1 mouse cellular context compared by ENCODE assay signal in genomic region chr14:57423432-57424211, GRCm38 (mm10).
TF ChIP-seq lines count a peak whose summit lies in the region.

Ift88 (plus strand) TSS chr14:57424062.

TF ChIP-seq in CH12.LX, 34 proteins besides CTCF, POLR2A, EP300 and RAD21 (continued from another document):
- TF ChIP-seq POLR2AphosphoS2 (IDR thresholded peaks at IDR 0.05; ENCODE audit: low read depth, low read length): peak; percentile 89
- TF ChIP-seq ZKSCAN1 (IDR thresholded peaks at IDR 0.05; ENCODE audit: borderline replicate concordance, low read depth, low read length): no peak
- TF ChIP-seq UBTF (IDR thresholded peaks at IDR 0.05; ENCODE audit: low read depth, low read length): no peak
- TF ChIP-seq ETS1 (conservative IDR thresholded peaks at IDR 0.05; ENCODE audit: low read depth, low read length): no peak
- no peak for TF ChIP-seq PAX5 (IDR thresholded peaks at IDR 0.05; ENCODE audit: low read length)
- no peak for TF ChIP-seq CHD1 (IDR thresholded peaks at IDR 0.05; ENCODE audit: low read depth, low read length)
- TF ChIP-seq SMC3 (IDR thresholded peaks at IDR 0.05; ENCODE audit: low read depth, low read length): no peak
- peak; percentile 44; the same call in 1 of the 2 replicates for TF ChIP-seq IRF4 (IDR thresholded peaks at IDR 0.05; ENCODE audit: low read depth, low read length)
- no peak for TF ChIP-seq JUND (conservative IDR thresholded peaks at IDR 0.05; ENCODE audit: low read depth, low read length)
- TF ChIP-seq NRF1 (IDR thresholded peaks at IDR 0.05; ENCODE audit: low read depth, low read length): peak; percentile 53
- TF ChIP-seq ELF1 (IDR thresholded peaks at IDR 0.05; ENCODE audit: low read depth, low read length): peak; percentile 92
- TF ChIP-seq ZNF384 (IDR thresholded peaks at IDR 0.05; ENCODE audit: low read depth, low read length): no peak
- peak; percentile 76 for TF ChIP-seq BHLHE40 (IDR thresholded peaks at IDR 0.05; ENCODE audit: low read depth, low read length)
- no peak for TF ChIP-seq ZC3H11A (IDR thresholded peaks at IDR 0.05; ENCODE audit: low read depth, low read length)
- TF ChIP-seq SIN3A (IDR thresholded peaks at IDR 0.05; ENCODE audit: low read length): peak; percentile 99
- peak; percentile 77; the same call in 1 of the 2 replicates for TF ChIP-seq MYC (IDR thresholded peaks at IDR 0.05; ENCODE audit: low read depth, low read length)
- TF ChIP-seq MXI1 (IDR thresholded peaks at IDR 0.05; ENCODE audit: low read depth, low read length): peak; percentile 97
- TF ChIP-seq TCF12 (IDR thresholded peaks at IDR 0.05; ENCODE audit: low read depth, low read length): peak; percentile 85
- TF ChIP-seq MAFK (IDR thresholded peaks at IDR 0.05; ENCODE audit: insufficient replicate concordance, low read length): no peak
- TF ChIP-seq JUN (IDR thresholded peaks at IDR 0.05; ENCODE audit: insufficient read depth, low read depth, low read length): no peak
- TF ChIP-seq MAX (IDR thresholded peaks at IDR 0.05; ENCODE audit: low read length): peak; percentile 87
- no peak for TF ChIP-seq E2F4 (IDR thresholded peaks at IDR 0.05; ENCODE audit: insufficient replicate concordance, low read depth, low read length)
